Mouse (Mus musculus): Measurements from ENCODE around the gene Ttc6. TPM values are rescaled to one million over a fixed set of nuclear protein-coding genes. Genes with fewer than 3 reads are reported as not detected.

Ttc6 gene
- total RNA-seq (2023) = not detected

DNA sequence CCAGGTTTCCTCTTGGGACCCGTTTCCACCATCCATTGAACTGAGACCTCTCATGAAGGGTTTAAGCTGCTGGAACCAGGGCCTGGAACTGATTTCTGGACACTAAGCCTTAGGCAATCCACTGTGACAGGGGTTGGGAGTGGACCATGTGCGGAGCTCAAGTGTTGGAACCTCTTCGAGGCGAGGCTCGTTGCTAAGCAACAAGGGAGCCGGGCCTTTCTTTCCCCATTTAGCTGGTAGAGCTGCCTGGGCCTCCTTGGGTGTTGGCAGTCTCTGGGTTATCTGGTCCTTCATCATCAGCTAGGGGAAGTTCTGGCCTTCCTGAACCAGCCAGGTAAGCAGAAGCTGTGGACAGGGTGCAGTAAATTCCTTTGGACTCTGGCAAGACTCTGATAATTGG lies at the start of gene Ttc6:
TSS of gene Ttc6 (plus strand) at position 205 of the 400 bp plus-strand sequence.

DNA sequence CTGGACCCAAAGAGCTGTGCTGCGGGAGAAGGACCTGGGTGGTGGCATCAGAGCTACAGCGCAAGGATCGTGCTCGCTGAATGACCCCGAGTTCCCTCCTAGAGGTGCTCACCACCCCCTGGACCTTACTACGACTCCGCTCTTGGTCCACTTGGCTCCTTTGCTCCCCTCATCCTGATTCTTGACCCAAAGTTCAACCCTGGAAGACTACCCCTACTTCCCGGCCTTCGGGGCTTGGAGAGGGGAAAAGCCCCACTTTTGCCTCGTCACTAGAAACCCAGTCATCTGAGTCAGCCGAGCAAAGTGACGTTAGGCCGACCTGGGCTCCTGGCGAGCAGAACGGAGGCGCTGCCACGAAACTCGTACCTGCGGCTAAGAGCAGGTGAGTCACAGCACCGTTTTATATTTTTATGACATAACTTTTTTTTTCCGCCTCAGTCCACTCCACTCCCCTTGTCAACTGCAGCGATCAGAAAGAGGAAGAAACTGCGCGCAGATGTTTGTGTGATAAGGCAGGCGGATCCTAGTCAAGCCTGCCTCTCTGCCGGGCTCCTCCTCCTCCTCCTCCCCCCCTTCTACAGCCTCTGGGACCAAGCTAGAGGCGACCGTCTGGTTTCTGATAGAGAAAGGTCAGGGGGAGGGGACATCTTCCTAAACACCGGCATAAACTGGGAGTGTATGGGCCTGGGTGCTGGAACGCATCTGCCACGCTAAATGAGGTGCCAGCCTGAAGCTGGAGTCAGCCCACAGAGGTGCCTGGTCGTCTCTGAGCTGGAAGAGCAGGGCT lies 17.3 kb upstream of the Ttc6 start, which contains the start of gene Foxa1:
TSS of gene Foxa1 (minus strand) at position 502 of the 787 bp plus-strand sequence.

Other genes with a start within 250 kb of the Ttc6 start
- not detected for gene Foxa1, start 17.2 kb upstream of the Ttc6 start, total RNA-seq (2023)